Mouse (Mus musculus): Measurements from ENCODE around the gene Mpzl1. TPM values are rescaled to one million over a fixed set of nuclear protein-coding genes. Genes with fewer than 3 reads are reported as not detected.

Mpzl1 gene
- total RNA-seq, 2 experiments from 2014 or later, result 0.41 to 20.5 TPM

- ATAC-seq (replicated peaks; ENCODE audit: poor library complexity, severe bottlenecking), result no peak
These were observed 17.0 kb downstream of the Mpzl1 start for GRCm38 (mm10) chr1:165617166-165617891.

GRCm38 (mm10) chr1:165616652-165617051, 17.7 kb downstream of the Mpzl1 start:
- no peak for ATAC-seq (replicated peaks; ENCODE audit: poor library complexity, severe bottlenecking)

- ATAC-seq (replicated peaks; ENCODE audit: poor library complexity, severe bottlenecking), result no peak
These were observed 19.5 kb downstream of the Mpzl1 start for GRCm38 (mm10) chr1:165614793-165615192.

- ATAC-seq (replicated peaks; ENCODE audit: poor library complexity, severe bottlenecking), result no peak
These were observed 20.4 kb downstream of the Mpzl1 start for GRCm38 (mm10) chr1:165613926-165614325.

DNA sequence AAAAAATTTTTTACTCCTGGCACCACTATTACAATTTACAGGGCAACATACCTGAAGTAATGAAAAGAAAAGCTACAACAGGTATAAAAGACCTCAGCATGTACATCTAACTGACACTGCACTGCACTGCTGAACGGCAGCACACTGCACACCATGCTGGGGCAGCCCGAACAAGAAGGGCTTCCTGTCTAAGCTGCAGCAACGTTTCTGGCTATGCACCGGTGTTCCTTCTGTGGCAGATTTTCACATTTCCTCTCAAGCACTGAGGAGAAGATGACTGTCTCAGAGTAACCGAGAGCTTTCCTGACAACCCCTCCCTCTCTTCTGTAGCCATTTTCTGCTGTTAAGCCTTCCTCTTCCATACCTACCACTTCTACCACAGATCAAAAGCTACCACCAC, 21.6 kb downstream of the Mpzl1 start:
- ATAC-seq (replicated peaks; ENCODE audit: poor library complexity, severe bottlenecking), result 0 out of 2 replicates have a peak, but pooled peaks have one; percentile 30

GRCm38 (mm10) chr1:165610321-165610999, 23.9 kb downstream of the Mpzl1 start:
- ATAC-seq (replicated peaks; ENCODE audit: poor library complexity, severe bottlenecking), result no peak

GRCm38 (mm10) chr1:165609495-165610320, 24.6 kb downstream of the Mpzl1 start:
- no peak for ATAC-seq (replicated peaks; ENCODE audit: poor library complexity, severe bottlenecking)

GRCm38 (mm10) chr1:165608904-165609303, 25.4 kb downstream of the Mpzl1 start:
- ATAC-seq (replicated peaks; ENCODE audit: poor library complexity, severe bottlenecking), result no peak

GRCm38 (mm10) chr1:165605774-165606173, 28.6 kb downstream of the Mpzl1 start:
- no peak for ATAC-seq (replicated peaks; ENCODE audit: poor library complexity, severe bottlenecking)

DNA sequence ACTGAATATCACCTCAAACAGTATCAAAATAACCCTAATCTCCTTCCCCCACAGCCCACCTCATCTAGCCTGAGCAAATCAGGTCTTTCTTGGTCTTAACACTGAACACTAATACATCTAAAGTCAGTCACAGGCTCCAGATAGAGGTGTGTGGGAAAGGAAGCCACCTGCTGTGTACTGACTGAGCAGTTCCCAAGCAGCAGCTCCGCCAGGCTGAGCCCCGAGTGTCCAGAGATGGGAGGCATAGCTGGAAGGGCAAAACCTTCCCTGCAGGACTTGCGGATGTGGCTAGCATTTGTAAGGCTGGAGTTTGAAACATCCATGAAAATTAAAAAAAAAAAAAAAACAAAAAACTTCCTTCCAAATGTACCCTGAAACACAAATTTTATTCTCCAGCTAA, 29.2 kb downstream of the Mpzl1 start:
- no peak for ATAC-seq (replicated peaks; ENCODE audit: poor library complexity, severe bottlenecking)

- ATAC-seq (replicated peaks; ENCODE audit: poor library complexity, severe bottlenecking), result peak; percentile 94
These were observed 30.1 kb downstream of the Mpzl1 start for GRCm38 (mm10) chr1:165604203-165604602.

GRCm38 (mm10) chr1:165603218-165603617, 31.1 kb downstream of the Mpzl1 start:
- ATAC-seq (replicated peaks; ENCODE audit: poor library complexity, severe bottlenecking), result peak; percentile 54

DNA sequence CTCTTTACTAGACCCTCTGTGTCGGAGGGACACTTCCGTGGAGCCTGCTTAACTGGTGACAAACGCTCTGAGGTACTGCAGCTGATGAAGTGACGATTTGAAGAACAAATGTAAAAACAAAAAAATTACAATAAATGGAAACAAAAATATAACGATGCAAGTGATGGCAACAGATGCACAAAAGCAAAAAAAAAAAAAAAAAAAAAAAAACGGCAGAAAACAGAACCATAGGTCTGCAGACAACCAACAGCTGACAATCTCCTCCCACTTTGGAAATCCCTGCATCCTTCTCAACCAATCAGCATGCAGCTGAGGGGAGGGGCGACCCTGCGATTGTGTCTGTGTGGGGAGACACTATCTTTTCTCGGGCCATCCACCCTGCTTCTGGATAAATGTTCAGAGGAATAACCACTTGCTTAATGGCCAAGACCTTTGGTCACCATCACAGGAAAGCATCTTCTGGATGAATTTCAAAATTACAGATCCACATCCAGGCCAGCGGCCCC, 32.5 kb downstream of the Mpzl1 start:
- ATAC-seq (replicated peaks; ENCODE audit: poor library complexity, severe bottlenecking), result no peak

DNA sequence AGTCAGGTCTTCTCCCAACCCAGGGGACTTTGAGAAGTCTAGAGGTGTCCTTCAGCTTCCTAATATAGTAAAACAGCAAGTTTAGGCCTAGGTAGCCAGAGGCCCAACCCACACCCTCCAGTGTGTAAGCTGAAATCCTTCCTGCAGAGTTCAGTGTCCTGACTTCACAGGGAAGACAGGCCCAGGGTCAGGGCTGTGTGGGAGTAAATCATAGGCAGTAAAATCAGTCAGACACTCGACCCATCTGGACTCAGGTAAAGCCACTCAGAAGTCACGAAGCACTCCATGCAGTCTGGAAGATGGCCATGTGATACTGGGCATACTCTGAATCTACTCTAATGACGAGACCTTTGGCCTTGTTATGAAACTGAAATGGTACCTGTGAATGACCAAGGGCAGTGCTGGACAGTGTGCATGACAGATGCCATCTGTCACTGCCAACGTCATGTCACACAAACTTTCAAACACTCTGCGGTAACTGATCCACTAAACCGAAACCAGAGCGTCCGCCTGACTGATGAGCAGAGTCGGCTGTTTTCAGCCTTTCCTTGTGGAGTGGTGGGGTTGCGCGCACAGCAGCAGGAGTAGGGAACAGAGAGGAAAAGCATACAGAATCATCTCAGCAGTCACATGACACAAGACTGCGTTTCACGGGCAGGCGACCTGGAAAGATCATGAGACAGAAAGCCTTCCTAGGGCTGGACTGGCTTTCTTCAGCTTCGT, 39.5 kb downstream of the Mpzl1 start:
- no peak for ATAC-seq (replicated peaks; ENCODE audit: poor library complexity, severe bottlenecking)

DNA sequence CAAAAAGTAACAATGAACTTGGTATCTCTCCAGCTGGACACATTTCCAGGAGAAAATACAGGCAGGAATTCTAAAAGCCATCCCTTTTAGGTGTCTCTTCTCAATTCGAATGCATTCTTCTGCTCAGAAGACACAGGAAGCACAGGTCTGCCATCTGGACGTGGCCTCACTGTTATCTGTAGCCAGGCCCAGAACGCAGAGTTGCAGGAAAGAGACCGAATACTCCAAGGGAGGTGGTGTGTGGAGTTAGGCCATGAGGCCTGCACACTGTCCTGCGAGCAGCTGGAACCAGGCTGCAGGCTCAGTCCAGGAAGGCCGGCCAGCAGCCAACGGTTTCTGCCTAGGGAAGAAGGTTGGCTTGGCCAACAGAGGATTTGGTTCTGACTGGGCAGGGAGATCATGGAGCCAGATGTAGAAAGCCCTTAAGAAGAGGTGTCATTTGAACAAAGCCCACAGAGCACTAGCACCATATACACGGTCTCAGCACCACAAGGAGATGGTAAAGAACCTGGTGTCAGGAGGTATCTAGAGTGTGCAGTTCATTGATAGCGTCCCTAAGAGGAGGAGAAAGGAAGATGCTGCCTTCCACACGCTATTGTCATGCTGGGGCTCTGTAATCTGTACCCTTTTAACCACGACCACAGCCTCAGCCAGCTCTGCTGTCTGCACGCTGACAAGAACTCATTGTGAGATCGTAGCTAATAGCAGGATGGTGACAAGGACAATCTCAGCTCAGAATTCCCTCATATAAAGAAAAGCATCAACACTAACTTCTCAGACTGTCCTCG, 41.8 kb downstream of the Mpzl1 start:
- no peak for ATAC-seq (replicated peaks; ENCODE audit: poor library complexity, severe bottlenecking)

DNA sequence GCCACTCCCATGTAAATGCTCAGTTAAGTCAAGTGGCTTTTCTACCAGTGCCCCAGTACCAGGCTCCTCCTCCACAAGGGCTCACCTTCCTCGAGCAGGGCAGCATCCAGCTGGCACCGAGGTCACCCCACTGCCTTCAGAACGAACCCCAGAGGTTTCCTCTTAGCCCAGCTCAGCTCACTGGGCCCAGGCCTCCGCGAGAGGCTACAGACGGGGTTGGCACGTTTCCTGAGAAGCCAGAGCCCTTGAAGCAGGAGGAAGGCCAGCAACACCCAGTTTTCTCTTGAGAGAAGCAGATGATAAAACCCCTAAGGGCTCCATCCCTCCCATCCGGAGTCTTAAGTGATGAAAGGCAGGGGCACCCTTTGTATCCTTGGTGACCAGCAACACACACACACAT, 43.6 kb downstream of the Mpzl1 start:
- ATAC-seq (replicated peaks; ENCODE audit: poor library complexity, severe bottlenecking), result no peak

GRCm38 (mm10) chr1:165589280-165590048, 44.9 kb downstream of the Mpzl1 start:
- ATAC-seq (replicated peaks; ENCODE audit: poor library complexity, severe bottlenecking), result peak; percentile 60

GRCm38 (mm10) chr1:165587845-165588244, 46.5 kb downstream of the Mpzl1 start:
- no peak for ATAC-seq (replicated peaks; ENCODE audit: poor library complexity, severe bottlenecking)

- no peak for ATAC-seq (replicated peaks; ENCODE audit: poor library complexity, severe bottlenecking)
These were observed 48.0 kb downstream of the Mpzl1 start for GRCm38 (mm10) chr1:165586366-165586765.
